Mouse (Mus musculus): Measurements from ENCODE around the gene Prrxl1. TPM values are rescaled to one million over a fixed set of nuclear protein-coding genes. Genes with fewer than 3 reads are reported as not detected.

Prrxl1 gene
- polyA plus RNA-seq, 1 experiment from 2014 or later, result 0.05 TPM

DNA sequence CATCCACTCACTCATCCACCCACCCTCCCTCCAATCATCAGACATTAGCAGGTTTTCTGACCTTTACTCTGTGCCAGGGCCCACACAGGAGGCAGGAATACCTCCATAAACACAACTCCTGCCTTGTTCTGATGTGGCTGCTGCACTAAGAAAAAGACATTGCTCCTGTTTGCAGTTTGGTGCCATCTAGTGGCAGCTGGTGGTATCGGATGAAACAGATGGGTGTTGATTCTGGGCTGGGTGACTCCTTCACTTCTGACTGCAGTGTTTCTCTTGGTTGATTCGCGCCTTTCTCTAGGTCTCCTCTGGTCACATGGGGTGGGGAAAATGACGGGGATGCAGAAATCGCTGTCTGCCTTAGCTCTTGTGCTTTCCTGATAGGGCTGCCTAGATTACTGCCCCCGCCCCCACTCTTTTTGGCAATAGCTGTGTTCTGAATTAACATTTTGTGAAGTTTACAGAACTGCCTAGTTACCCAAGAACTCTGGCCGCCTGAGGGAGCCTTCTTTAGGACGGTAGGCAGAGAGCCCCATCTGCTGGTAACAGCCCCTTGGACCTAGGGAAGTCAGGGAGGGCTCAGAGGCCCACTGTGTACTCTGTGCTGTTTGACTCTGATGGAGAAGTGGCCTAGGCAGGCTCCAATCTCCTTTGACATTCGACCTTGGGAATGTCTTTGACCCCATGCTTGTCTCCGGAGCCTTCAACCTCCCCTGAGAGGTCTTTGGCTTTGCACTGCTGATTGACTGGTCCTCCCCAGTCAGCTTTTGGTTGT, 12.0 kb upstream of the Prrxl1 start:
- H3K27ac ChIP-seq (ENCODE audit: low read length), result no peak overlapping the region
- no peak overlapping the region for H3K4me3 ChIP-seq (ENCODE audit: low read length)
- peaks cover 5% of the 10 kb centered on the region for H3K27me3 ChIP-seq (ENCODE audit: control insufficient read depth, insufficient read depth, low read length)
- WGBS, result 16% methylated on average over 10 of the region's 10 CpGs
- H3K36me3 ChIP-seq (ENCODE audit: control insufficient read depth, insufficient read depth), result no peaks in the 10 kb centered on the region
- no peaks in the 10 kb centered on the region for H3K4me1 ChIP-seq (ENCODE audit: control insufficient read depth, insufficient read depth, low read length)
- H3K9ac ChIP-seq (ENCODE audit: low read length), result no peak overlapping the region
- H3K4me2 ChIP-seq (ENCODE audit: low read depth, low read length), result no peak overlapping the region
- ATAC-seq (replicated peaks; ENCODE audit: extremely low read depth, insufficient read depth, low FRiP score), result no peak
- H3K9me3 ChIP-seq (replicated peaks; ENCODE audit: control insufficient read depth, low read length), result no peaks in the 10 kb centered on the region

DNA sequence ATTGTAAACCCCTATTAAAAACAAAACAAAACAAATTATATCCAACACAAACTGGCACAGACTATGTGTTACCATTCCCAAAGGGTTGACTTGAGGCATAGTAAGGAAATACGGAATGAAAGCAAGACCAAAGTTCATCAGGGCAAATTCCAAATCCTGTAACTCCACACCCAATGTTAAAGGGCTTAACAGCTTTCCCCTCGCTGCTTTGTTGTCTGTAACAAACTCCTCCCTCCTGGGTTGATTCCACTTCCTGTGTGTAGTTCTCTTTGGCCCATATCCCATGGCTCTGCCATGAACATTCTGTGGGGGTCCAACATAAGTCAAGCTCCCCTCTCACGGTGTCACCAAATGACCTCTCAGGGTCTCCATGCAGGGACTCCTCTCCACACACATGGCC, 8.8 kb upstream of the Prrxl1 start:
- Histone ChIP-seq H3K27me3 (ENCODE audit: control insufficient read depth, insufficient read depth, low read length) (peaks cover 24% of the 10 kb centered on the region), H3K36me3 (ENCODE audit: control insufficient read depth, insufficient read depth) (no peaks in the 10 kb centered on the region), H3K4me1 (ENCODE audit: control insufficient read depth, insufficient read depth, low read length) (no peaks in the 10 kb centered on the region), H3K9ac (ENCODE audit: low read length) (no peak overlapping the region), H3K4me3 (ENCODE audit: low read length) (no peak overlapping the region), H3K4me2 (ENCODE audit: low read depth, low read length) (no peak overlapping the region), H3K9me3 (replicated peaks; ENCODE audit: control insufficient read depth, low read length) (no peaks in the 10 kb centered on the region), H3K27ac (ENCODE audit: low read length) (no peak overlapping the region)
- 60% methylated on average over 3 of the region's 3 CpGs for WGBS
- no peak for ATAC-seq (replicated peaks; ENCODE audit: extremely low read depth, insufficient read depth, low FRiP score)

DNA sequence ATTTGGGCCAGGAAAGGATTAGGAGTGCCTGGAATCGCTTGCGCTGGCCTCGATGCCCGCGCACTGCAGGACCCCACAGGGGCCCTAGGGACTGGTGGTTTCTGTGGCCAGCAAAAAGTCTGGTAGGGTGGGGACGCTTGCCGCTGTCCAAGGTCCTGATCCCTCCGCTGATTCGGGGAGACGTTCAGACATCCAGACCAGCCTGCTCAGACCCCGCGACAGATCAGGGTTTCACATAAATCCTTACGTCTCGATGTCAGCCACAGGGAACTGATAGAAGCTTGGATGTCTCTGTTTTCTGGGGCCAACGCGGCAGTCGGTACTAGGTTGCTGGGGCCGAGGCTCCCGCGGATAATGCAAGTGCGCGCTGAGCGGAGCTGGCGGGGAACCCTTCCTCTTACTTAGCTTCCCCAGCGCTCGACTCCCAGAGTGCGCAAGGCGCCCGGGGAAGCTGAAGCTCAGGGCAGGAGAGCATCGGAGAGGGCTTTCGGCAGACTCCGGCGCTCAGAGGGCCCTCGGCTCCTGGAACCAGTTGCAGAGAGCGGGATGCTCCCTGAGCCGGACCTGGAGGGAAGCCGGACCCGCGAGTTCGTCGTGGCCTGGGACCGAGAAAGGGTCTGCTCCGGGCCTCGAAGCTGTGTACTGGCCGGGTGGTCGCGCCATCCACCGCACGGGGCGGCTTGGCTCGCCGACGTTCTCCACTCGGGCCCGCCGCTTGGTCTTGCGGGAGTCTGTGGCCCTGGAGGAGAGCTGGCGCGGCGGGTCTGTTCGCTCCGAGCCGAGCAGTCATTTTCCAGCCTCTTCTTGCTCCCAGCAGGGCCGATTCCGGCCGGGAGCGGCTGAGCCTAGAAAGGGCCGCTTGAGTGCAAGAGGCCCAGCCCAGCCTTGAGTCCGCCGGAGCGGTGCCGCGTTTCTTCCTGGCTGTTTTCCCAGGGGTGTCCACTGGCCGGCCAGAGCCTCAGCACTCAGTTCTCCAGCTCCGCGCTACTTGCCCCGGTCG, 1.7 kb upstream of the Prrxl1 start:
- Histone ChIP-seq H3K4me1 (ENCODE audit: control insufficient read depth, insufficient read depth, low read length) (peaks cover 14% of the 10 kb centered on the region), H3K9me3 (replicated peaks; ENCODE audit: control insufficient read depth, low read length) (no peaks in the 10 kb centered on the region), H3K27me3 (ENCODE audit: control insufficient read depth, insufficient read depth, low read length) (peaks cover 84% of the 10 kb centered on the region), H3K4me3 (ENCODE audit: low read length) (peak overlapping the region; percentile 43), H3K36me3 (ENCODE audit: control insufficient read depth, insufficient read depth) (no peaks in the 10 kb centered on the region), H3K27ac (ENCODE audit: low read length) (no peak overlapping the region), H3K4me2 (ENCODE audit: low read depth, low read length) (peak overlapping the region; percentile 57), H3K9ac (ENCODE audit: low read length) (no peak overlapping the region)
- peak; percentile 55; the same call in 1 of the 2 replicates for ATAC-seq (replicated peaks; ENCODE audit: extremely low read depth, insufficient read depth, low FRiP score)
- under 1% methylated on average over 78 of the region's 78 CpGs for WGBS

DNA sequence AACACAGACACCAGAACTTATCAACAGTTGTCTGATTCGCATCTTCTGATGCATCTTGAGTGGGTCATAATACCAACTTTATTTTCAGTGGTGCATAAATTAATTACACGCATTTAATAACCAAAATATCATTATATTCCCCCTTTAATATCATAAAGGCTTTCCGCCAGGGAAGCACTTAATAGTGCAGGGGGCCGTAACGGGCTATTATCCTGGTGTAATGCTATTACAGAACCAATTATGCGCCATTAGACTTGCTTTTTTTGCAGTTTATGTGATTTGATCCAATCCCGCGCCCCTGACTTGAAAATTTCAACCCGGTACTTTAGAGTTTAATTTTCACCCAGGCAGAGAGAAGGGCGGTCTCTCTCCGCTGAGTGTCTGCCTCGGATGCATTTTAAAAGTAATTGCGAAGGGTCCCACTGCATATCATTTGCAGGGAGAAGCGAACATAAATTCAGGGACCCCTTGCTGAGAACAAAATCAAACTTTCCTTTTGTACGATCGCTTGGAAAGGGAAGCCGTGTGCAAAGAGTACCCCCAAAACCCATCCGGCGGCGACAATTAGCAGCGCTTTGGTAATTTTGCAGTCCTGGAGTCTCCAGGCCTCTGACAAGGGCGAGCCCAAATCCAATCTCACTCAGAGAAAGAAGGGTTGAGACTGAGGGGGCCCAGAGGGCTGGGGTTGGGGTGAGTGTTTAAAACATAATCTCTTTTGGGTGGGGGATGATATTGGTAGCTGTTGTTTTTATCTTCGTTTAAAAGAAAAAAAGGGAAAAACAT, 579 bp upstream of the Prrxl1 start:
- no peak overlapping the region for H3K4me2 ChIP-seq (ENCODE audit: low read depth, low read length)
- ATAC-seq (replicated peaks; ENCODE audit: extremely low read depth, insufficient read depth, low FRiP score), result no peak
- 10% methylated on average over 23 of the region's 23 CpGs for WGBS

DNA sequence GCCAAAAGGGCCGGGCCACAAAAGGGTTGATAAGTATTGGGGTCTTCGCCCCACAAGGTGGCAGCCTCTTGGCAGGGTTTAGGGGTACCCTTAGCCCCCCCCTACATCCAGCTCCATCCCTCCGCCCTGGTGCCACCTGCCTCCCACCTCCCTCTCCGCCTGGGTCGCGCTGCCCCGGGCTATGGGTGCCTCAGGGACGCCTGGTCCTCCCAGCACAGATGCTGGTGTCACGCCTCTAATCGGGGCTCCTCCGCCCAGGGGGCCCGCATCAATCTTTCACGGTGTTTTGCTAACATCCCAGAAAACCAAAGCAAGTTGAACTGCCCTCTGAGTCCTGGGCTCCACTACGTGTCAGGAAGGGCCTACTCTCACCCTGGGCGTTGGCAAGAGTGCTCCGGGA, 903 bp downstream of the Prrxl1 start:
- 6% methylated on average over 16 of the region's 16 CpGs for WGBS
- H3K9me3 ChIP-seq (replicated peaks; ENCODE audit: control insufficient read depth, low read length), result no peaks in the 10 kb centered on the region
- no peaks in the 10 kb centered on the region for H3K36me3 ChIP-seq (ENCODE audit: control insufficient read depth, insufficient read depth)
- H3K4me3 ChIP-seq (ENCODE audit: low read length), result no peak overlapping the region; the same call in 1 of the 2 replicates
- H3K27ac ChIP-seq (ENCODE audit: low read length), result no peak overlapping the region
- H3K4me2 ChIP-seq (ENCODE audit: low read depth, low read length), result no peak overlapping the region
- peaks cover 90% of the 10 kb centered on the region for H3K27me3 ChIP-seq (ENCODE audit: control insufficient read depth, insufficient read depth, low read length)
- no peak overlapping the region for H3K9ac ChIP-seq (ENCODE audit: low read length)
- ATAC-seq (replicated peaks; ENCODE audit: extremely low read depth, insufficient read depth, low FRiP score), result no peak
- peaks cover 14% of the 10 kb centered on the region for H3K4me1 ChIP-seq (ENCODE audit: control insufficient read depth, insufficient read depth, low read length)

More for the DNA sequence above, 579 bp upstream of the Prrxl1 start:
- H3K4me1 ChIP-seq (ENCODE audit: control insufficient read depth, insufficient read depth, low read length), result peaks cover 14% of the 10 kb centered on the region
- H3K4me3 ChIP-seq (ENCODE audit: low read length), result peak overlapping the region; percentile 38; the same call in 1 of the 2 replicates
- no peak overlapping the region for H3K27ac ChIP-seq (ENCODE audit: low read length)
- H3K36me3 ChIP-seq (ENCODE audit: control insufficient read depth, insufficient read depth), result no peaks in the 10 kb centered on the region
- H3K9ac ChIP-seq (ENCODE audit: low read length), result no peak overlapping the region
- no peaks in the 10 kb centered on the region for H3K9me3 ChIP-seq (replicated peaks; ENCODE audit: control insufficient read depth, low read length)
- peaks cover 90% of the 10 kb centered on the region for H3K27me3 ChIP-seq (ENCODE audit: control insufficient read depth, insufficient read depth, low read length)

DNA sequence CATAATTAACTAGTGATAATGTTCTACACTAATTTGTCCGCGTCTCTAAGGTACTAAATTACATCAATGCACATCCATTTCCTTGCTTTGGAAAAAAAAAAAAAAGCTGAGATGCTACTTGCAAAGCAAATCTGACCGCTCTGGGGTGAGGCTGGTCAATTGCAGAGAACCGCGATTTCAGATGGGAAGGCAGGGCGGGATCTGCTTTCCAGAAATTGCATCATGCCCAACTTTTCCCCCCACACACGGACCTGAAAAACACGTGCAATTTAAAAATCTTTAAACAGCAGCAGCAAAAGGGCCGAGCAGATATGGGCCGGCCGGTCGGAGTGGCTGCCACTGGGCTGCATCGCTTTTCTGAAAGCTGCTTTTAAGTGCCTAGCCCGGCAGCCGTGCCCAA, 6.3 kb downstream of the Prrxl1 start:
- Histone ChIP-seq H3K4me3 (ENCODE audit: low read length) (no peak overlapping the region), H3K9me3 (replicated peaks; ENCODE audit: control insufficient read depth, low read length) (no peaks in the 10 kb centered on the region), H3K9ac (ENCODE audit: low read length) (no peak overlapping the region), H3K4me2 (ENCODE audit: low read depth, low read length) (no peak overlapping the region), H3K36me3 (ENCODE audit: control insufficient read depth, insufficient read depth) (no peaks in the 10 kb centered on the region), H3K27ac (ENCODE audit: low read length) (no peak overlapping the region), H3K4me1 (ENCODE audit: control insufficient read depth, insufficient read depth, low read length) (no peaks in the 10 kb centered on the region), H3K27me3 (ENCODE audit: control insufficient read depth, insufficient read depth, low read length) (peaks cover 47% of the 10 kb centered on the region)
- ATAC-seq (replicated peaks; ENCODE audit: extremely low read depth, insufficient read depth, low FRiP score), result no peak
- WGBS, result 48% methylated on average over 15 of the region's 15 CpGs

DNA sequence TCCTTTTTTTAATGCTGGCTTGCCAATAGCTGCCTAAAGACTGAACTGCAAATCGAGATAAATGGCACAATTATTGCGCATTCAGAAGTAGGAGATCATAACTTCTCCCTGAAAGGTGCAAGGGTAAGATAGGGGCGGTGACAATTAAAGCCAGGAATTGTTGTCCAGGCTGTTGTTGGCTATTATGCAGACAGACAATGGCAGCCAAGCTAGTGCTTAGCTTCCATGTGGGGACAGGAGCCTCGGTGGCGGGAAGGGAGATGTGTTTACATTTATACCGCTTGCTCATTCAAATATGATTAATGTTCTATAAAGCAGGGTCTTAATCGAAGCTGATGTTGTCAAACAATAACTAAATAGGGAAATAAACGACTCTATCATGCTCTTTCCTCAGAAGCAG, 7.1 kb downstream of the Prrxl1 start:
- ATAC-seq (replicated peaks; ENCODE audit: extremely low read depth, insufficient read depth, low FRiP score), result no peak
- Histone ChIP-seq H3K9me3 (replicated peaks; ENCODE audit: control insufficient read depth, low read length) (no peaks in the 10 kb centered on the region), H3K4me1 (ENCODE audit: control insufficient read depth, insufficient read depth, low read length) (no peaks in the 10 kb centered on the region), H3K4me2 (ENCODE audit: low read depth, low read length) (no peak overlapping the region), H3K9ac (ENCODE audit: low read length) (no peak overlapping the region), H3K4me3 (ENCODE audit: low read length) (no peak overlapping the region), H3K36me3 (ENCODE audit: control insufficient read depth, insufficient read depth) (no peaks in the 10 kb centered on the region), H3K27me3 (ENCODE audit: control insufficient read depth, insufficient read depth, low read length) (peaks cover 41% of the 10 kb centered on the region), H3K27ac (ENCODE audit: low read length) (no peak overlapping the region)
- WGBS, result 73% methylated on average over 8 of the region's 8 CpGs

DNA sequence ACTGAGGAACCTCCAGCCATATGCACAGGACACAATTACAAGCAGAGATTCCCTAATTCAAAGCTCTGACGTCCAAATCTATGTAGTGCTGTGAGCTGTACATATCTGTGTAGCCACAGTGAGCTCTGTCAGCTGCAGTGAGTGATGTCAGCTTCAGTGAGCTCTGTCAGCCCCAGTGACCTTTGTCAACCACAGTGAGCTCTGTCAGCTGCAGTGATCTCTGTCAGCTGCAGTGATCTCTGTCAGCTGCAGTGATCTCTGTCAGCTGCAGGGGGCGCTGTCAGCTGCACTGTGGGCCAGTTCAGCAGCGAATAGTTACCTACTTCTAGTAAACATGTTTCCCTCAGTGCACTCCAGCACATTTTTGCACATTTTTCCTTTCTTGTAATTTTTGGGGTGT, 10.2 kb downstream of the Prrxl1 start:
- Histone ChIP-seq H3K9me3 (replicated peaks; ENCODE audit: control insufficient read depth, low read length) (no peaks in the 10 kb centered on the region), H3K4me1 (ENCODE audit: control insufficient read depth, insufficient read depth, low read length) (no peaks in the 10 kb centered on the region), H3K4me2 (ENCODE audit: low read depth, low read length) (no peak overlapping the region), H3K4me3 (ENCODE audit: low read length) (no peak overlapping the region), H3K27ac (ENCODE audit: low read length) (no peak overlapping the region), H3K9ac (ENCODE audit: low read length) (no peak overlapping the region), H3K27me3 (ENCODE audit: control insufficient read depth, insufficient read depth, low read length) (peaks cover 15% of the 10 kb centered on the region), H3K36me3 (ENCODE audit: control insufficient read depth, insufficient read depth) (no peaks in the 10 kb centered on the region)
- WGBS, result 21% methylated on average over 3 of the region's 3 CpGs
- no peak; the same call in 1 of the 2 replicates for ATAC-seq (replicated peaks; ENCODE audit: extremely low read depth, insufficient read depth, low FRiP score)
